Mouse (Mus musculus) liver, postnatal 0 days (tissue): ENCODE data around the gene Syndig1.

ENCODE experiments used
- CTCF ChIP-seq: sonication (generic); IDR thresholded peaks from 2 replicates; pipeline ENCODE4 v1.5.1; 2016; ENCODE audit warnings: antibody characterized with exemption, low read depth
- EP300 ChIP-seq: IDR thresholded peaks from 2 replicates; pipeline ENCODE4 v1.6.1; 2016; ENCODE audit warnings: antibody characterized with exemption, low read depth, mild to moderate bottlenecking

DNA sequence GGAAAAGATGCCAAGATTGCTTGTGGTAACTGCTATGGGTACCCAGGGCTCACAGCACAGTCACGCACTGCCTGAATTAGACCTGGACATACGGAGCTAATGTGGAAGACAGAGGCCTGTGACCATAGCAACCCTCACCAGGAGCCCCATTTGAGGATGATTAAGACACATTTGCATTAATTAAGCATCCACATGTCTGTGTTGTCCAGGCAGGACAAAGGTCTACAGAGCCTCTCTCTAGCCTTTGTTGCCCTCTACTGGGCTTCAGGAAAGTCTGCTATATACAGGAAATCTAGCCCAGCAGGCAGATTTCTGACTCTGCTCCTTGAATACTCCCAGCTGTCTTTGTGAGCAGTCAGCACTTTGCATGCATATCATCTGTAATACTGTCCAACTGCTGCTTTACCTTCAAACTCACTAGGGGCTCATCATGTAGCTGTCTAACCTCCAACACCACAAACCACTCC is 194.9 kb downstream of the Syndig1 start:
- TF ChIP-seq EP300: no peak
- TF ChIP-seq CTCF: peak; percentile 28
